Mouse (Mus musculus) intestine, postnatal 0 days (tissue): ENCODE measurements at regions not wholly inside any gene's neighbourhood (a gene's known extent, or its start where the extent isn't known, plus 50 kb on each side); places are given as distances from the start of the nearest gene placed in this dataset.

Experiments
- ATAC-seq: fragments of 200-750 bp; cut with Nextera tagmentation; 2 replicates; pipeline ENCODE4 v1.8.0; 2017; ENCODE audit warnings: mild to moderate bottlenecking, moderate TSS enrichment, moderate library complexity
- H3K27ac ChIP-seq: fragments of 300-500 bp; sonication (generic); 2 replicates; pipeline ENCODE4 v1.5.1; 2014; ENCODE audit warnings: mild to moderate bottlenecking, low read depth, low read length, moderate library complexity
- H3K27me3 ChIP-seq: fragments of 300-500 bp; sonication (generic); replicated peaks from 2 replicates; pipeline ENCODE4 v1.6.1; 2014; ENCODE audit warnings: low read length, mixed read lengths; ENCODE audit not compliant: control insufficient read depth, insufficient read depth
- H3K36me3 ChIP-seq: fragments of 300-500 bp; sonication (generic); 2 replicates; pipeline ENCODE4 v1.6.1; 2014; ENCODE audit warnings: mild to moderate bottlenecking, moderate library complexity; ENCODE audit not compliant: control insufficient read depth, insufficient read depth
- H3K4me1 ChIP-seq: fragments of 300-500 bp; sonication (generic); replicated peaks from 2 replicates; pipeline ENCODE4 v1.6.1; 2014; ENCODE audit warnings: antibody characterized with exemption, low read length, mixed read lengths; ENCODE audit not compliant: control insufficient read depth, insufficient read depth
- H3K4me2 ChIP-seq: fragments of 300-500 bp; sonication (generic); replicated peaks from 2 replicates; pipeline ENCODE4 v1.6.1; 2014; ENCODE audit warnings: low read depth, mild to moderate bottlenecking, moderate library complexity
- H3K4me3 ChIP-seq: fragments of 300-500 bp; sonication (generic); 2 replicates; pipeline ENCODE4 v1.5.1; 2014; ENCODE audit warnings: low read depth, low read length
- H3K9ac ChIP-seq: fragments of 300-500 bp; sonication (generic); 2 replicates; pipeline ENCODE4 v1.6.1; 2014; ENCODE audit warnings: mild to moderate bottlenecking, low read depth, low read length
- H3K9me3 ChIP-seq: fragments of 300-500 bp; sonication (generic); 2 replicates; pipeline ENCODE4 v1.6.1; 2016; ENCODE audit warnings: mixed run types; ENCODE audit not compliant: control insufficient read depth
- CTCF ChIP-seq: sonication (generic); IDR thresholded peaks from 2 replicates; pipeline ENCODE4 v1.5.1; 2016; ENCODE audit warnings: low read depth, mild to moderate bottlenecking, control low read depth, antibody characterized with exemption, moderate library complexity
- WGBS: fragments of 180-500 bp; shearing (Covaris S2); extraction: QIAGEN DNeasy Blood & Tissue Kit; methylation state at CpG from one replicate; pipeline ENCODE4 v1.1.7; 2014; 5-methylcytosine and 5-hydroxymethylcytosine counted together

- H3K27ac ChIP-seq: no peak overlapping the region
- H3K27me3 ChIP-seq: no peaks in the 10 kb centered on the region
- H3K4me3 ChIP-seq: no peak overlapping the region
- H3K9me3 ChIP-seq: no peaks in the 10 kb centered on the region
- no peak for ATAC-seq
- 79% methylated on average over 1 of the region's 1 CpGs for WGBS
- TF ChIP-seq CTCF: no peak
- no peaks in the 10 kb centered on the region for H3K4me1 ChIP-seq
- no peak overlapping the region for H3K9ac ChIP-seq
- no peak overlapping the region for H3K4me2 ChIP-seq
- no peaks in the 10 kb centered on the region for H3K36me3 ChIP-seq
These were observed 296.8 kb downstream of the Arl6ip6 start for GRCm38 (mm10) chr2:53488301-53488700.

GRCm38 (mm10) chr2:53490805-53491585 lies 299.5 kb downstream of the Arl6ip6 start:
- 74% methylated on average over 4 of the region's 4 CpGs for WGBS
- TF ChIP-seq CTCF: no peak
- Histone ChIP-seq H3K4me1 (no peaks in the 10 kb centered on the region), H3K27me3 (no peaks in the 10 kb centered on the region), H3K36me3 (no peaks in the 10 kb centered on the region), H3K4me3 (no peak overlapping the region), H3K9ac (no peak overlapping the region), H3K4me2 (no peak overlapping the region), H3K9me3 (no peaks in the 10 kb centered on the region), H3K27ac (no peak overlapping the region)
- ATAC-seq: no peak

GRCm38 (mm10) chr2:53492788-53493187 lies 301.3 kb downstream of the Arl6ip6 start:
- WGBS: 59% methylated on average over 2 of the region's 2 CpGs
- Histone ChIP-seq H3K4me3 (no peak overlapping the region), H3K4me2 (no peak overlapping the region), H3K36me3 (no peaks in the 10 kb centered on the region), H3K9me3 (no peaks in the 10 kb centered on the region), H3K27me3 (no peaks in the 10 kb centered on the region), H3K9ac (no peak overlapping the region), H3K4me1 (no peaks in the 10 kb centered on the region), H3K27ac (no peak overlapping the region)
- TF ChIP-seq CTCF: no peak
- no peak for ATAC-seq

- TF ChIP-seq CTCF: no peak
- H3K4me3 ChIP-seq: no peak overlapping the region
- H3K27ac ChIP-seq: no peak overlapping the region
- WGBS: 49% methylated on average over 14 of the region's 14 CpGs
- no peak overlapping the region for H3K9ac ChIP-seq
- no peaks in the 10 kb centered on the region for H3K4me1 ChIP-seq
- H3K36me3 ChIP-seq: no peaks in the 10 kb centered on the region
- no peak for ATAC-seq
- no peaks in the 10 kb centered on the region for H3K9me3 ChIP-seq
- no peak overlapping the region for H3K4me2 ChIP-seq
- H3K27me3 ChIP-seq: no peaks in the 10 kb centered on the region
These were observed 310.2 kb downstream of the Arl6ip6 start for GRCm38 (mm10) chr2:53501657-53502274.

- Histone ChIP-seq H3K9me3 (no peaks in the 10 kb centered on the region), H3K4me1 (no peaks in the 10 kb centered on the region), H3K27me3 (no peaks in the 10 kb centered on the region), H3K4me3 (no peak overlapping the region), H3K36me3 (no peaks in the 10 kb centered on the region), H3K9ac (no peak overlapping the region), H3K4me2 (no peak overlapping the region), H3K27ac (no peak overlapping the region)
- TF ChIP-seq CTCF: no peak
- ATAC-seq: no peak
- WGBS: 63% methylated on average over 4 of the region's 4 CpGs
These were observed 310.7 kb downstream of the Arl6ip6 start for GRCm38 (mm10) chr2:53502275-53502667.

GRCm38 (mm10) chr2:53542097-53542496 lies 350.6 kb downstream of the Arl6ip6 start:
- Histone ChIP-seq H3K27me3 (no peaks in the 10 kb centered on the region), H3K9ac (no peak overlapping the region), H3K36me3 (no peaks in the 10 kb centered on the region), H3K27ac (no peak overlapping the region), H3K4me3 (no peak overlapping the region), H3K4me1 (no peaks in the 10 kb centered on the region), H3K9me3 (no peaks in the 10 kb centered on the region), H3K4me2 (no peak overlapping the region)
- WGBS: 84% methylated on average over 2 of the region's 2 CpGs
- ATAC-seq: no peak
- no peak for TF ChIP-seq CTCF
